Mouse (Mus musculus): ENCODE measurements around the gene Cdkn1b.

The Cdkn1b gene

DNA sequence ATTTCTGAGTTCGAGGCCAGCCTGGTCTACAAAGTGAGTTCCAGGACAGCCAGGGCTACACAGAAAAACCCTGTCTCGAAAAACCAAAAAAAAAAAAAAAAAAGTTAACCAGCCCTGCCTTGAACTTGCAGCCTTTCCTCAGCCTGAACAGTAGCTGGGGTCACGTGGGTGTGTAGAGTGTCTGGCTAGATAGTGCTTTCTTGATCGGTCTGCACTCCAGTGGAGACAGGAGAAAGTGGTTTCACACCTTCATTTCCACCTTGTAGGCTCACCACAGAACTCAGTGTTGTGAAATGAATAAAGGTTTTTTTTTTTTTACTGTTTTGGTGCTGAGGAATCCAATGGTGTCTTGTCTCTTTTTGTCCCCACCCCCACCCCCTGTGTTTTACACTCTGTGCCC lies 16.8 kb upstream of the Cdkn1b start:
- no peak for DNase-seq (ENCODE audit: low spot score in 2 of 2)

DNA sequence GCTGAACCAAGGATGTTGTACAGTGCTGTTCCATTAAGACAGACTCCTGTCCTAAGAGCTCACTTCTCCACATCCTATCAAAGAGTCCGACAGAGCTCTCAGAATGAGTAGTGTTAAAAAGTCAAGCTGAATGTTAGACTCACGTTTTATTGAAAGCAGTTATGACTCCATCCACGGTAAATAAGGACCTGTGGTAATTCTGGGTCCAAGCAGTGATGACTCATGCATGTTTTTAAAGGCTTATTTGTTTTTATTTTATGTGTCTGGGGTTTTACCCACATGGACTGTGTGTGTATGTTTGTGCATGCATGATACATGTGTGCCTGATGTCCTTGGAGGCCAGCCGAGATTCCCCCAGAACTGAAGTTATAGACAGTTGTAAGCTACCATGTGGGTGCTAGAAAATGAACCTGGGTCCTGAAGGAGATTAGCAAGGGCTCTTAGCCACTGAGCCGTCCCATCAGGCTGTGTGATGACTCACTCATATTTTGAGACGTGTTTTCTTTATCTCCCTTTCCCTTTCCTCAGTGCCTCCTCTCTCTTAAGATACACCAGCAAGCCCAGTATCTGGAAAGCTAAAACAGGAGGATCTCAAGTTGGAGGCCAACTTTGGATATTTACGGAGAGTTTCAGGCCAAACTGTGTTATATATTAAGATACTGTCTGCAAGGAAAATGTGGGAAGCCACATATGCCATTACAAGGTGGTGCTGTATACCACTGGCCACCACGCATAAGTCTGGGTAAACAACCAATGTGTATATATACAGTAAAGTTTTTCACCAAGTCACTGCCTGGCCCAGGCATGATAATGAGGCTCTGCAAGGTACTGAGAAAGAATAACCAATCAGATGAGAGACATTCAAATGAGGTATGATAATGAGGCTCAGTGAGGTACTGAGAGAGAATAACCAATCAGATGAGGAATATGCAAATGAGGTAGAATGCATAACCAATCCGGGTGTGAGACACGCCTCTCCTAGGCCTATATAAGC lies 16.0 kb upstream of the Cdkn1b start:
- no peak for DNase-seq (ENCODE audit: low spot score in 2 of 2)

DNA sequence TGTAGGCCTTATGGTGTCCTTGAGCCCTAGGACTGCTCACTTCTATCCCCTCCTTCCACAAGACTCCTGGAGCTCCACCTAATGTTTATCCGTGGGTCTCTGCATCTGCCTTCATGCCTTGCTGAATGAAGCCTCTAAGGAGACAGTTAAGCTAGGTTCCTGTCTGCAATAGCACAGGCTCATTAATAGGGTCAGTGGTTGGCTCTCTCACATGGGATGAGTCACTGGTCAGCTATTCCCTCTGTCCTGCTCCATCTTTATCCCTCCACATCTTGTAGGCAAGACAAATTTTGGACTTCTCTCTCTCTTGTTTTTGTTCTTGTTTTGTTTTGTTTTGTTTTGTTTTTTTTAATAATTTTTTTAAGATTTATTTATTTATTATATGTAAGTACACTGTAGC lies 14.4 kb upstream of the Cdkn1b start:
- DNase-seq (ENCODE audit: low spot score in 2 of 2): no peak

DNA sequence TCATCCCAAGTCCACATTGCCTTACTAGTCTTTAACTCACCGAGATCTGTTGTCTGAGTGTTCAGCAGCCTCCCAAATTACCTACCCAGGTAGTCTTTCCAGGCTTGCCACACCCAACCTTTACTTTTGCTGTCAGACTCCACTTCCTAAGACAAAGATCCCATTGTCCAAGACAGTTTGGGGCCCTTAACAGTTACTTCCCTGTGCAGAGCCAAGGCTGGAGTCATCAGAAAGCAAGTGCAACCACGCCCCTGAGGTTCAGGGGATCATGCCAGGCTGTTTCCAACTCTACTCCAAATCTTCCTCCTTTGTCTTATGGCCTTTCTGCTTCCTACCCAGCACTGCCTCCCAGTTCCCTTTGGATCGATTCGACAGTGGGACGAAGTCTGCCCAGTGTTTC lies 5.7 kb upstream of the Cdkn1b start:
- DNase-seq (ENCODE audit: low spot score in 2 of 2): no peak

DNA sequence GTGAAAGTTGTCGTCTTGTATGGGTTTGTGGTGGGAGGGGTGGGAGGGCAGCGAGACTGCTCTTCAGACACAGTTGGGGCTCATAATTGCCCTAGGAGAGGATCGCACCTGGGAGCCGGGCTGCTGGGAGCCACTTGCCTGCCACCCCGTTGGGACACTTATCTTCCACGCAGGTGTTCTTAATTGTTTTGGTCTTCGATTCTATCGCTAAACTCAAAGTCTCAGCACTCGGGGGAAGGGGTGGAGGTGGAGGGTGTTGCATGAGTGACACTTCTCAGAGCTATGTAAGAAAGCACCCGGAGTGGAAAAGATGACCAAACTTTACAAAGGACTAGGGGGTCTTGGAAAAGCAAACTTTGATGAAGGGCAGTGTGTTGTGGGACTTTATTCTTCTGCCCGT lies 3.6 kb upstream of the Cdkn1b start:
- DNase-seq (ENCODE audit: low spot score in 2 of 2): peak in 1 of 2 experiments; percentile 36

DNA sequence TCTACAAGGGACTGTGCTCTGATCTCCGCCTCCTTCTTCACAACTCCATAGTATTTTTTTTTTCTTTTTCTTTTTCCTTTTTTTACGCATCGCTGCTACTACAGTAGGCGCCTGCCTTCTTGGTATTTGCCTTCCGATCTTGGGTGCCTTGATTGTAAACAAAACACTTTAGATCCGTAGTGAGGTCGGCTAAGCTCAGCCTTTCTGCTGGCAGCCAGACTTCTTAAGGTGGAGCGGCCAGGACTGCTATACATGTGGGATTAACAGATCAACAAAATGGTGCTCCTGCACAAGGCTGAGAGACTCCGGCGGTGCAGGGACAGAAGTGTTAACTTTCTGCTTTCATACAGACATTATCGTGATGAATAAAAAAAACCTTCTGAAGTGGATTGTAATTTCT lies 3.1 kb upstream of the Cdkn1b start:
- peak; percentile 62 to 67 for DNase-seq (ENCODE audit: low spot score in 2 of 2)

DNA sequence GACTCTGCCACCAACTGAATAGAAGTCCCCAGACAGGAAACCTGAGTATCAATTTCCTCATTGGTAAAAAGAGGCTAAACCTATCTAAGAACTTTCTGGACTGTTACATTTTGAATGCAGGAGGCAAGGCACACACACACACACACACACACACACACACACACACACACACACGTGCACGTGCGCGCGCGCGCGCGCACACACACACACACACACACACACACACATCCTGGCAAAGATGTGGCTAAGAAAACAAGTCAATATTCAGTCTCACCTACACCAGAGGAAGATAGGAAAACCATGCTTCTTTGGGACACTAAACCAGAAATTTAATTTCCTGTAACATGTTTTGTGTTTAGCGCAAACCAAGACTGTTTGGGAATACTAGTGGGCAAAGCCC lies 1.4 kb upstream of the Cdkn1b start:
- DNase-seq (ENCODE audit: low spot score in 2 of 2): no peak

DNA sequence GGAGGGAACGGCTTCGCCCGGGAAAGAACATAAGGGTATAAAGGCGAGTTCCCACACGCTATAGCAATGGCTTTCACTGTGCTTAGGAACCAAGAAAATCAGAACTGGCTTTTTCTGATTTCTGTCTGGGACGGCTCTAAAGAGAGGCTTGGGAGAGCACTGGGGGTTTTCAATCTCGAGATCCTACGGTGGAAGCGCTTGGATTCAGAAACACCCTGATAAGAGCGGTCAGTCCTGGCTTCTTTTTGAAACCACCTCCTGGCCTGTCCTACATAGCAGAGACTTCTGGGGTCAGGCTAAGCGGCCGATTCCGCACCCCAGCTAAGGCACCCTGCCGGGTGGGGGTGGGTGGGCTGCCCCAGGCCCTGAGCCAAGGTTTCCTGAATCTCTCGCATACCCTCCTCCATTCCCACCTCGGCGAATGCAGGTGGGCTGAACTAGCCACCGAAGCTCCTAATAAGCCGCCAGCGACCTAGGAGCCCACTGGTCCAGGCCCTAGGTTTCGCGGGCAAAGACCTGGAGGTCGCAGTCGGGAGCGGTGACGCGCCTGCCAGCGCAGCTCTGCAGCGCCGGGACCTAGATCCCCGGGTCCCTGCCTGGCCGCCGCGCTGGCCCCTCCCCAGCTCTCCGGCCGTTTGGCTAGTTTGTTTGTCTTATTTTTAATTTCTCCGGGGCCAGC lies 551 bp upstream of the Cdkn1b start:
- DNase-seq (ENCODE audit: low spot score in 2 of 2): no peak

DNA sequence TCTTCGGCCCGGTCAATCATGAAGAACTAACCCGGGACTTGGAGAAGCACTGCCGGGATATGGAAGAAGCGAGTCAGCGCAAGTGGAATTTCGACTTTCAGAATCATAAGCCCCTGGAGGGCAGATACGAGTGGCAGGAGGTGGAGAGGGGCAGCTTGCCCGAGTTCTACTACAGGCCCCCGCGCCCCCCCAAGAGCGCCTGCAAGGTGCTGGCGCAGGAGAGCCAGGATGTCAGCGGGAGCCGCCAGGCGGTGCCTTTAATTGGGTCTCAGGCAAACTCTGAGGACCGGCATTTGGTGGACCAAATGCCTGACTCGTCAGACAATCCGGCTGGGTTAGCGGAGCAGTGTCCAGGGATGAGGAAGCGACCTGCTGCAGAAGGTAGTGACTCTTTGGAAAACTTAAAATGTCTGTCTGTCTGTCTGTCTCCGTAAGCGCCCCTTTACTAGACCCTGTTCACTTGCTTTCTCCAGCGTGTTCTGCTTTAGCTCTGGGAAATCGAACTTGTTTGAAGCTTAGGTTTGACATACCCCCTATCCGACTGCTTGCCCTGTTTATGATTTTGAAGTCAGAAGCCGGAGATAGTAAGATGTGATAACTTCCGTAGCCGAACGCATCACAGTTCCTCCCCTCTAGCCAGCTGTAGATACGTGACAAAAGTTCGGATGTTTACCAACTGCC lies 953 bp downstream of the Cdkn1b start:
- DNase-seq (ENCODE audit: low spot score in 2 of 2): peak; percentile 59 to 68

DNA sequence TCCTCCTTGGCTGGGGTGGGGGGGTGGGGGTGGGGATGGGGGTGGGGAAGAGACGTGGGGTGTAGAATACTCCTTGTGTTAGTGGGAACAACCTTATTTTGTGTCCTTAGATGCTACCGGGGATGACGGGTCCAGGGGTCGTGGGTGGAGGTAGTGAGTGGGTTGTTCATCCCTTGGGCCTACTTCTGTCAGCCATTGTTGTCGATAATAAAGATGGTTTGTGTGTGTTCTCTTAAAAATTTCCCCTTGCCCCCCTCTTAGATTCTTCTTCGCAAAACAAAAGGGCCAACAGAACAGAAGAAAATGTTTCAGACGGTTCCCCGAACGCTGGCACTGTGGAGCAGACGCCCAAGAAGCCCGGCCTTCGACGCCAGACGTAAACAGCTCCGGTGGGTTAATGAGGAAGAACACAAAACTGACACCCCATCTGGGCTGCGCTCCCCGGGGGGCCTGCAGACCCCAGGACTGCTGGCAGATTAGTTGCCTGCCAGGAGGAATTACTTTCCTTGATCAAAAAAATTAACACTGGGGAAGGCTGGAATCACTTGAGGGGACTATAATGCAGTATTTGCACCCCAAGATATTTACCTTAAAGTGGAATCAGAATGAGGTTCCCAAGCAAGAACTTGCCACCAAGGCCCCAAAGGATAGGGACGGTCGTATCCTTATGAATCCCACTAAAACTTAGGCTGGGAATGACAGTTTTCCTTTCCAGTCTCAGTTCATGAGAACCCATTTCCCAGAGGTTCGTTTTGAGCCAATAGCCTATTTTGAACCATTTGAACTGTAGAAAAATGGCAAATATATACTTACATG lies 1.7 kb downstream of the Cdkn1b start:
- no peak for DNase-seq (ENCODE audit: low spot score in 2 of 2)

DNA sequence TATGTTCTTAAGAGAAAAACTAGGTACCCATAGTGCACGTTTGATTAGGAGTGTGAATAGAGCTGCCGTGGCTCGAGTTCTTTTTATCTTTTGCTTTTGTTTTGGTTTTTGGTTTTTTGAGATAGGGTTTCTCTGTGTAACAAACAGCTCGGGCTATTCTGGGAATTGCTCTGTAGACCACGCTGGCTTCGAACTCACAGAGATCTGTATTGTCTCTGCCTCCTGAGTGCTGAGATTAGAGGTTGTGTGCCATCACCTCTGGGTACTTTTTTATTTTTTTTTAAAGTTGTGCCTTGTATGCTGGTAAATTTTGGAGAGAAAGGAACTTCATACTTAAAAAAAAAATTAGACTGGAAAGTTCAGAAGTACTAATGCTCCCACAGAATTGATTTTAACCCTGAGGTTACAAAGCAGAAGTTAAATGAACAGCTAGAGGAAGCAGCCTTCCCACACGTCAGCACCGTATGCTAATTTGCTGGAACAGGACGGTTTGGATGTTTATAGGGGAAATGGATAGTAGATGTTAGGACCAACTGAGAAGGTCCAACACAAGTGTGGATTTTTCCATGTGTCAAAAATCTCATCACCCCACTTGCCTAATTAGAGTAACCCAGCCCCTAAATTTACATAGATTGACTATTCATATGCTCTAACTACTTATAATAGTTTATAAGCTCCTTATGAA lies 2.5 kb downstream of the Cdkn1b start:
- no peak for DNase-seq (ENCODE audit: low spot score in 2 of 2)

DNA sequence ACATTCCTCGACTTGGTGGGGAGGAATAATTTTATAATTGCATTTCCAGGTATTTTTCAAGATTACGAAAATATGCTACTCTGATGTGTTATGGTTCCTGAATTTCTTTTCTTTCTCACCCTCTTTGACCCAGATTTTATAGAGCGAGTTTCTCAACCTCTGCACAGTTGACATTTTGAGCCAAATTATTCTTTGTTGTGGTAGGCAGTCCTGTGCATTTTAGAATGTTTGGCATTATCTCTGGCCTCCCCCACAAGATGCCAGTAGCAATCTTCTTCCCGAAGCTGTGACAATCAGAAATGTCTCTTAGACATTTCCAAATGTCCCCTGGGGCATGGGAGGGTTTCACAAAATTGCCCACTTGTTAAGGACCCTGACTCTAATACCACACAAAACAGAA lies 3.5 kb downstream of the Cdkn1b start:
- DNase-seq (ENCODE audit: low spot score in 2 of 2): no peak

DNA sequence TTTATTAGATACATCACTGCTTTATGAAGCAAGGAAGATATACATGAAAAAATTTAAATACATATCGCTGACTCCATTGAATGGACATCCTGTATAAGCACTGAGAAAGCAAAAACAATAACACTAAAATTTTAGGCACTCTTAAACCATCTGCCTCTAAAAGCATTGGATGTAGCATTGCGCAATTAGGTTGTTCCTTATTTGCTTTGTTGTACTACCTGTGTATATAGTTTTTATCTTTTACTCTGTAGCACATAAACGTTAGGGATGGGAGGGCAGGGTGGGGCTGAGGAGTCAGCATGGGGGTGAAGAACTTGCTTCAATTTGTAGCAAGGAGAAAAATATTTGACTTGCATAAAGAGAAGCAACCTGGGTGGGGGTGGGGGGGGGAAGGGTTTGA lies 4.1 kb downstream of the Cdkn1b start:
- DNase-seq (ENCODE audit: low spot score in 2 of 2): no peak

DNA sequence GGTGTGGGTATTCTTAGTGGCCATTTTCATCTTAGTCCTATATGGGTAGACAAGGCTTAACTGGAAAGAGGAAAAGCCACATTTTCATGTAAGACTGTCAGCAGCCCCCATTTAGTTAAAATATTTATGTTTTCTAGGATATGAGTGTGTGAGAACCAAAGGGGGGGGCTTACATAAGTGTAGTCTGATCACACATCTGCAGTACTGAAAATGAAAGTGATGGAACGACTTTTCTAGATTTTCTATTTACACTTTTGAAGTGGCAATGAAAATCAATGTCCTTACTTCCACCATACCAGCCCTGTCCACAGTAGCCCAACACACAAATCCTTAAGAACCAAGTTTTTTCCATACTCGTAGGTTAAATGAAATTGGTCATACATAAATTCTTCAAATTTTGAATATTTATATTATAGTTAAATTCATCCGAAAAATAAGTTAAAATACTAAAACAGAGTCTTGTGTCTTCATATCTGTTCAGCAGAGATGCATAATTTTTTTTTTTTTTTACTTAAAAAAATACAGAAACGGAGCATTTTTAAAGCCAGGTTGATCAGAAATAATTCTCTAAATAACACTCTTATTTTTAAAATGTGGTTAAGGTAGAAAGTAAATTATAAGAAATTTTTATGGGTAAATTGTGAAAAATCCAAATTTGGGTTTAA lies 5.6 kb downstream of the Cdkn1b start:
- no peak for DNase-seq (ENCODE audit: low spot score in 2 of 2)

DNA sequence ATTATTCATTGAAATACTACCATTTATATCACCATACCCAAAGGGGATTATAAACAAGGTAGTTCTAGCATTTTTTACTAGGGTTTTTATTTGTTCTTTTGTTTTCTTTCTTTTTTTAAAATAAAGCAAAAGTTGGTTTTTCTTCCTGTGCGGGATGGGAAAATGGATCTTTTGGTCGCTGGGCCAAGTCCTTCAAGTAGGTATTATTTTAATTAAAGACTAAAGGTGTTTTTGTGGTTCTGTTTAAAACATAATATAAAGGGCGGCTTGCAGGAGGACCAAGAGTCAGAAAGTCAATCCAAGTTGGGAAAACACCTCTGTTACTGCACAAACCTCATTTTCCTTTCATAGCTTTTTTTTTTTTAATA lies 6.1 kb downstream of the Cdkn1b start:
- DNase-seq (ENCODE audit: low spot score in 2 of 2): no peak

DNA sequence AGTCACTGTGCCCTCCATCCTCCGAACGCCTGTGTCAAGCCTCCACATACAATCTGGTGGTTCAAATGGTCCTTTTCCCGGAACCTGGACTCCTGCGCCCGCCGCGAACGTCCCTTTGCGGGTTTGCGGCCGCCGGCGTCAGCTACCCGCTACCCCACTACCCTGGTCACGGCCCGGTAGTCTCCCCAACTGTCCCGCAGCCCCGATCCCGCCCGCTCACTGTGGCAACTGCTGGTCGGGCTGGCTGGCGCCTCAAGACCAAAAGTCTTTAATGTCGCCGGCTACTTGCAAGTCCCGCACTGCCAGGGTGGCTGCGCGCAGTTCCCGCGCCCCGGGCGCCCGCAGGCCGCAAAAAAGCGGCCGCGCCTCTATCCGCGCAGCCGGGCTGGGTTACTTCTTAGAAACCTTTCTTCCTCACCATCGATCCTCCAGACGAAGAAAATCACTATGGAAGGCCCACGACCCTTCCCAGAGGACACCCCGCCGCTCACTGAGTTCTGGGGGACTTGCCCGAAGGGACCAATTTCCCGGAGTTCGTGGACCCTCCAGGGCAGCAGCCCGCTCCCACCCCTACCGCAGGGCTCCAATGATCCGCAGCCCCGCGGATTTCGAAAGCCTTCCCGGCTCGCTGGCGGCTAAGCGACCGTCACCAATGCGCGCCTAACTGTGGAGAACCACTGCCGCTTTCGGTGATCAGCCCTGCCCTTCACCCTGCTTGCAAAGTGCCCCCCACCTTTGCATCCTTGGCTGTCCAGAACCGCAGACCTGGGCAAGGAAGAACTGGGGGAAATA lies 6.8 kb downstream of the Cdkn1b start:
- peak; percentile 60 to 68 for DNase-seq (ENCODE audit: low spot score in 2 of 2)

DNA sequence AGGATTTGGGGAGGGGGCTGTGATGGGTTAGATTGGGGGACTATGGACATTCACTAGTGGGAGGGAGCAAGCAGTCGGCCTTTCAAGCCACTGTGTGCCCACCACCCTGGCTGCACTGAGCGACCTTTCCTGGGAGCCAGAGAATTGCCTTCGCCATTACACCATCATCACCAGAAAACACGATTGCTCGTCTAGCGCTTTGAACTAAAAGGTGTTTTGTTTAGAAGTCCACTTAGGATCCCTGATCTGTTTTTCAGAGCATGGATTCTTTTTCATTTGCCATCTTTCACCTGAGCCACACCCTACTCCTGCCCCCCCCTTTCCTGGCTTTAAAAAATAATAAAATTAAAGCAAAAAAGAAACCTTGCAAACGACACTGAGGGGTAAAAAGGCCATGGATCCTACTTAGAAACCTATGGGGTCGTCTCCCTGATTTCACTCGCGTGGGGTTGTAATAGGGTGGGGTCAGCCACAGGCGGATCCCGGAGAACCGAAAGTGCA lies 7.4 kb downstream of the Cdkn1b start:
- DNase-seq (ENCODE audit: low spot score in 2 of 2): no peak

DNA sequence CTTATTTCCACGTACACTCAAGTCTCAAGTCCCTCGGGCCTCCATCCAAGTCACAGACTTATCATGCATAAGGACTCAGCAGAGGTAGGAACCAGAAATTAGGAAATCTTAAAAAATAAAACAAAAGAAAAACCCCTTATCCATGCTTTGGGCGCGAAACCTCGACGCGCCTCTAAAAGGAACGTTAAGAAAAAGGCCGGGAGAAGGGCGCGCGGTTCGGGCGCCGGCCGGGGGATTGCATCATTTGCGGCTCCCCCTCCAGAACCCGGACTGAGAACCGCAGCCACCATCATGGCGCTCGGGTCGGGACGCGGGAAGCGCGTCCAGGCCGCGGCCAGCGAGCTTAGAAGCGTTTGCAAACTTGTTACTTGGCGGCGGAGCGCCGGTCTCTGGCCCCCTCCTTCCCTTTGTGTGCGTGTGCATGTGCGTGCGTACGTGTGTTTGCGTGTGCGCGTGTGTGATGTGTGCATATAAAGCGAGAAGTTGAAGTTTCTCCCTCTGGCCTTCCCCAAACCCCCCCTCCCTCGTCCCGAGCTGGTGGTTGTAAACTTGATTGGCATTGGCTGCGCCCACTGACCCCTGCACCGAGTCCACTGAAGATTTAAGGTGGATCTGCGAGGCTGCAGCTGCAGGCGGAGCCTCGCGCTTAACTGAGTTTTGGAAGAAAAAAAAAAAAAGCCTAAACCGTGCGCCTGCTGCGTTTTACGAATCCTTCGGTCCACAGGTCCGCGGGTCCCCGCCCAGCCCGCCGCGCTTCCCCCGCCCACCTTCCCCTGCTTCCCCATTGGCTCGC lies 8.1 kb downstream of the Cdkn1b start:
- peak; percentile 89 to 92 for DNase-seq (ENCODE audit: low spot score in 2 of 2)

DNA sequence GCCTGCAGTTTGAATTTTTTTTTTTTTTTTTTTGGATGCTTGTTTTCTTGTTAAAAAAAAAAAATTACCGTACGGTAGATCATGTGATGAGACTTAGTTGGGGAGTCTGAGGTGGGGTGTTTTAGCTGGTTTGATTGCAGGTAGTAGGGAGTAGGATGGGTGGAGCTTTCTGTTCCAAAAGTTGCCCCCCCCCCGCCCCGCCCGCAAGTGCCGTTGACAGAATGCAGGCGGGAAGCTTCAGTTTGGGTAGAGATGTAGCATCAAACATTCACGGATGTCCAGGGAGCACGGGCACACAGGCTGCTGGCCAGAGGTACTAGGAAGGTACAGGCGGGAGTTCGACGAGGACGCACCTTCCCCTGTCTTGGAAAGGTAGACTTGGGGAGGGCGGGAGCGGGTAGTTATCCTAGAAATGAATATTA lies 8.7 kb downstream of the Cdkn1b start:
- peak in 1 of 2 experiments; percentile 32 for DNase-seq (ENCODE audit: low spot score in 2 of 2)
